Mouse (Mus musculus) hindlimb bud, embryonic 11.5 days (tissue): ENCODE results near the gene Ankrd61.

Experiments used
- DNase-seq: peaks from one replicate; pipeline ENCODE4 v3.0.0-alpha.2; 2012; ENCODE audit warnings: low read depth, low spot score; ENCODE audit errors: extremely low spot score

The Ankrd61 gene

GRCm38 (mm10) chr5:143902111-143902510 lies 4.6 kb upstream of the Ankrd61 start:
- DNase-seq = no peak

- no peak for DNase-seq
Measured at GRCm38 (mm10) chr5:143893396-143893795, 4.1 kb downstream of the Ankrd61 start.

- no peak for DNase-seq
Measured at GRCm38 (mm10) chr5:143892255-143892886, 5.1 kb downstream of the Ankrd61 start.

GRCm38 (mm10) chr5:143890741-143891140 lies 6.7 kb downstream of the Ankrd61 start:
- DNase-seq = no peak

GRCm38 (mm10) chr5:143885274-143885673 lies 12.2 kb downstream of the Ankrd61 start:
- DNase-seq = no peak

- DNase-seq = no peak
Measured at GRCm38 (mm10) chr5:143874571-143874970, 22.9 kb downstream of the Ankrd61 start.

GRCm38 (mm10) chr5:143871547-143872169 lies 25.8 kb downstream of the Ankrd61 start:
- no peak for DNase-seq
